Mouse (Mus musculus) left cerebral cortex, postnatal 36 days (tissue): ENCODE results near the gene Mrgprh. TPM values are rescaled to one million over a fixed set of nuclear protein-coding genes. Genes with fewer than 3 reads are reported as not detected.

ENCODE experiments used
- DNase-seq, 2 experiments: peaks; one replicate each; pipeline ENCODE4 v3.0.0; 2021 to 2022; ENCODE audit warnings: low spot score in 2 of 2, mixed read lengths in 1 of 2
- intact Hi-C: fragments of 180-260 bp; cut with DNase I; formaldehyde crosslinking; loops from one replicate; pipeline ENCODE4 v1.15.1; 2025
- total RNA-seq, 2 experiments: library from RNA; stranded (reverse); gene quantifications; 2 replicates each; pipeline ENCODE4 v1.2.3; 2021

The Mrgprh gene
- under 1 TPM in 1 of 2 experiments, not detected in 1; 0.37 TPM for total RNA-seq

DNA sequence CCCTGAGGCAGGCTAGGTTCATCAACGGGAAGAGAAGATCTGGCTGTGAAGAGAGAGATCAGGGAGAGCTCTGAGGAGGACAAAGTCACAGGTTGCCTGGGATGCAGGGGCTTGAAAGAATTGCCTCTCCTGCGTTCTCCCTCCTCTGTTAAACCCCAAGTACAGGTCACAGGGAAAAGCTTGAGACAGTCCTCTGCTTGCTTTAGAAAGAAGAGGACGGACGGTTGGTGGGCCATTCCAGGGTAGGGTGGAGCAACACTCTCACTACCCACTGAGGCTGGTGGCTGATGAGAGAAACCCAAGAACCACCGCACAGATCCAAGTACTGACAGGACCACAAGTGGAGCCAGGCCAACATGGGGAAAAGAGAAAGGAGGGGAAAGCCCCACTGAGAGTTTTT, at the start of gene Mrgprh:
Gene Mrgprh (plus strand): TSS at position 301 of the 400 bp plus-strand sequence.
- intact Hi-C loops, result no loop called here
- DNase-seq, result no peak

DNA sequence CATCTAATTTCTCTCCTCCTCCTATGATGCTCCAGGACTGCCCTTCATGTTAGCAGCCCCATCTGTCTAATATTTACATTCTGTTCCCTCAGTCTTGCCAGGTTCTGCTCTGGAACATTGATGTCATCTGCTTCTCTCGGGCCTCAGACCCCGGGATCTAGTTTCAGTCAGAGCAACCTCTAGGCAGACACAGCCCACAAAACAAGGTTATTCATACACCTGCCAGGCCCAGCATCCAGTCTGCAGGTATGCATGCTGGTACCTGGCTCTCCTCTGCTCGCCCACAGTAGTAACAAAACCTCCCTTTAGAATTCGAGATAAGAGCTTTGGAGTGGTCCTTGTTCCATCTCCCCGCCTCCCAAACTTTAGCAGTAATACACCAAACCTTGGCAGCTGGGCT, 45.5 kb upstream of the Mrgprh start:
- DNase-seq, result no peak
- intact Hi-C loops, result no loop called here

DNA sequence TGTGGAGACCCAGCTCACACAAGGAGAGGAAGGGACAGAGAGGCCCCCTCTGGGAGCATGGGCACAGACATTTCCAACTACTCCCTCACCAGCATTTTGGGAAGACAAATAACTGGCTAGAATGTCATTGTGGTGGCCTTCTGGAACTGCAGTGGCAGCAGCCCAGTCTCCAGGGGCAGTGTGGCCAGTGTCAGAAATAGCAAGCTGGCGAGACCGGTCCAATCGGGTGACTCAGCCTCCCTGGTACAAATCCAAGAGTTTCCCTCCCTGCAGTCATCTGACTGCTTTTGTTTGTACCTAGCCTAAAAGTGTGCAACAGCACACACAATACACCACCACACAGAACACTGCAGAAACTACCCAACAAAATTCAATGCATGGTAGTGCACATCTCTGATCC, 43.6 kb upstream of the Mrgprh start:
- intact Hi-C loops, result no loop called here
- DNase-seq, result no peak

DNA sequence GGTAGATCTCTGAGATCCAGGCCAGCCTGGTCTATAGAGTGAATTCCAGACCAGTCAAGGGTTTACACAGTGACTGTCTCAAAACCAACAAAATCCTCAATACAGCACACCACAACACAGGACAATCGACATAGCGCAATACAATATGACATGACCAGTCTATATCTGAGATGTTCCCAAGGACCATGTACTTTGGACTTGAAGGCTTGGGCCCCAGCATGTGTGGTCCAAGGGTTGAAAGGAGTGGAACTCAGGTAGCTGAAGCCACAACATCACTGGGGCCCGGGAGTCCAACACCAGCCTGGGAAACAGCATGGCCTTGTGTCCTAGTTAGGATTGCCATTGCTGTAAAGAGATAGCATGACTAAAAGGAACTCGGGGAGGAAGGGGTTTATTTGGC, 43.2 kb upstream of the Mrgprh start:
- intact Hi-C loops, result no loop called here
- DNase-seq, result no peak

DNA sequence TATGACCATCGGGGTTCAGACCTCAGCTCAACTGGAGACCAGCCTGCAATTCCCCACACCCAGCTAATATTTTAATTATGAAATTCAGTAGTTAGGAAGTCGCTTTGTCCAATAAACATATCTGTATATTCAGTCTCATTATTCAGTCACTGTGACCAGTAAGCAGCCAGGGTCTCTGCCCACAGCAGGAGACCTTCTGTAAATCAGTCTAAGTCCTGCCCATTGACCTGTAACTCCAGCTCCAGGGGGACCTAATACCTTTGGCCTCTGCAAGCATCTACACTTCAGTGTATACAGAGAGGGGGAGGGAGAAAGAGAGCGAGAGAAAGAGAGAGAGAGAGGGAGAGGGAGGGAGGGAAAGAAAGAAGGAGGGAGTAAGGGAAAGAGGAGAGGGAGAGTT, 41.5 kb upstream of the Mrgprh start:
- intact Hi-C loops, result no loop called here
- no peak for DNase-seq

DNA sequence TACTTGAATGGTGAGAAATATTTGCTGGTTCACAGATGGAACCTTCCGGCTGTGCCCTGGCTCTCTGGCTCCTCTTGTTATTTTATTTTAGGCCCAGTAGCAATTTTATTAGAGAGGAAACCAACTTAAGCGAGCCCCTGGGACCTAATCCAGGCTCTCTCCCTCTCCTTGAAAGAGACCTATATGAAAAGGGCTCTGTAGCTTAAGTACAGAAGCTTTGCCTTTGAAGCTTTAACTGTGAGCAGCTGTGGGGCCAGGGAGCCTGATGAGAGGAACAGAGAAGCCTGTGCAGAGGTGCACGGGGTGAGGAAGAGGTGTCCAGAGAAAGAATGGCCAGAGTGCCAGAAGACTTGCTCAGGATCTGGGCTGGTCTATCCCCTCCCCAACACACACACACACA, 41.0 kb upstream of the Mrgprh start:
- no peak for DNase-seq
- intact Hi-C loops, result no loop called here

DNA sequence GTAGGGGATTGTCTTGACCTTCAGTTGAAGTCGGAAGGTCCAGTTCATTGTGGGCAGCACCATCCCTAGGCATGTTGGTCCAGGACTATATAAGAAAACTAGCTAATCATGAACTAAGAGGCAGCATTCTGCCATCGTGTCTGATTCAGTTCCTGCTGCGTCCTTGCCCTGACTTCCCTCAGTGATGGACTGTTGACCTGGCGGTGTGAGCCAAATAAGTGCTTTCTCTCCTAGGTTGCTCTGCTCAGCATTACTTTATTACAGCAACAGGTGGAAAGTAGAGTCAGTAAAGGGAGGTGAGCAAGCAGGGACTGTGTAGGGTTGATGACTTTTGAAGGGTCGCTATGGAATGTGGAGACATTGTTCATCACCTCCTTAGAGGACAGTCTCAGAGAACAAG, 40.1 kb upstream of the Mrgprh start:
- intact Hi-C loops, result no loop called here
- no peak for DNase-seq

DNA sequence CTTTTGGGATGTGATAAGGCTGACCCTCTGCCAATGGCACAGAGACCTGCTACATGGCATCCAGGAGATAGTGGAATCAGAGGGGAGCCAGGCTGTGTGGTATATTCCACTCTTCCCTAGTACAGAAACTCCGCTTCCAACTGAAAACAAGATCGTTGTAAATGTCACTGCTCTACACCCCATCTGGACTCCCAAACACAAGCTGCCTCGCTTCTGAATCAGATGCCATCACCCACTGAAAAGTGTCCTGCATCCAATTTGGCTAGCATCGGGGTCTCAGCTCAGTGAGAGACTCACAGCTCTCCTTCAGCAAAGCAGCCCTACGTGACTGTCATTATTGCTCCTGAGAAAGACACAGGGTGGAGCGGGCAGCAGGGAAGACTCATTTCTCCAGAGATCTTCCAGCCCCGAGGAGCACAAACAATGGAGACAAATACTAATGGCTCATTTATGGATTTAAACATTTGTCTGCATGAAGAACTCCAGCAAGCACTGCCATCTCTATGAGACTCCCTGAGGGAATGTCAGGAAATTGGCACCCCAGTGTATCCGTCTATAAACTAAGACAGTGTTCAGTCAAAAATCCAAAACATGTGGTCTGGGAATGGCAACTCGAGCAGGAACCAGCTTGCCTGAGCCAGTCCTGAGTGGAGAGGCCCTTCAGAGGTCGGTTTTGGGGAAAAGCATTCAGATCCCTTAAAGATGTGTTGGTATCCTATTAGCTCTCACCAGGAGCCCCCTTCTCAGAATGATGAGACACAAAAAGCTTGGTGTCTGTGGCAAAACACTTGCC, 36.2 kb upstream of the Mrgprh start:
- DNase-seq, result peak; percentile 59 to 60
- intact Hi-C loops, result no loop called here

DNA sequence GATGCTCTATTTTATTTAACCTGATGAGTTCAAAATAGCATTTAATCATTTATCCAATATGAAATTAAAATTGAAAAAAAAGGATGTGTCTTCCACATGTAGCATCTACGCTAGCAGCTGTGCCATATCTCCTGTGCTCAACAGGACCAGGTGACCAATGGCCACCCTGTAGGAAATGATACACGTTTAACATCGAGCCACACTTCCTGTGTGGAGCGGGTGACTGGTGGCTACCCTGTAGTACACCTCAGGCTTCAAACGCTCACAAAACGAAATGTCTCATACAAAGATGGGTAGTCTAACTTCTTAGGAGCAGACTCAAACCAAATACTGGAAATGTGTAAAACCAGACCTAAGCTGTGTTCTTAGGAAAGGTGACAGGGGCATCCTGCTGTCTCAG, 32.0 kb upstream of the Mrgprh start:
- DNase-seq, result no peak
- intact Hi-C loops, result no loop called here

DNA sequence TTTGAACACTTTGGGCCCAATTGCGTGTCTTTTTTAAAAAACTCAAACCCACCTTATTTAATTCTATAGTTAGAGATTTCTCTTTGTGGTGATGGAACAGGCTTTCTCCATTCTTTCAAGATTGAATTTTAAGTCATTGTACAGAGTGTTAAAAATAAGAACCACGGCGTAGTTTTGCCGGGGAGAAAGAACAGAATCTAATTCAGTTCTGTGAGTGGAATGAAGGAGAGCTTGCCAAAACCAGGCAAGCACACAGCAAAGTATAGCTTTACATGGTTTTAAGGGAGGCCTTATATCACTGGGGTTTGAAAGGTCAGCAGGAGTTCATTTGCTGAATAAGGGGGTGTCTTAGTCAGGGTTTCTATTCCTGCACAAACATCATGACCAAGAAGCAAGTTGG, 31.3 kb upstream of the Mrgprh start:
- DNase-seq, result no peak
- intact Hi-C loops, result no loop called here

DNA sequence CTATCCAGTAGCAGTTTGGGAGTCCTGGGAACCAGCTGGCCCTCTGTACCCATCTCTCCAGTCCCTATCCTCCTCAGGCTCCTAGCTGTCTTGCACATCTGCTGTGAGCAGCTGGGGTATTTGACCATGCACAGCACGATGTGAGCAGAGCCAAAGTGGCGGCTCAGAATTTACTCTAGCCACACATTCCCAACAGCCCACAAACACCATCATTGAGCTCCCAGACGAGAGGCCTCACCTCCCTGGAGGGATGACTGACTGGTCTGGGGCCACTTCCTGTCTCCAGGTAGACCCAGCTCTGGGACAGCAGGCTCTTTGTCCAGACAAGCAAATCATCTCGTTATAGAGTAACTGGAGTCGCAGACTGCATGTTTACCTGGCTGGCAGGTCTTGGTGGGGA, 30.0 kb upstream of the Mrgprh start:
- DNase-seq, result no peak
- intact Hi-C loops, result no loop called here

DNA sequence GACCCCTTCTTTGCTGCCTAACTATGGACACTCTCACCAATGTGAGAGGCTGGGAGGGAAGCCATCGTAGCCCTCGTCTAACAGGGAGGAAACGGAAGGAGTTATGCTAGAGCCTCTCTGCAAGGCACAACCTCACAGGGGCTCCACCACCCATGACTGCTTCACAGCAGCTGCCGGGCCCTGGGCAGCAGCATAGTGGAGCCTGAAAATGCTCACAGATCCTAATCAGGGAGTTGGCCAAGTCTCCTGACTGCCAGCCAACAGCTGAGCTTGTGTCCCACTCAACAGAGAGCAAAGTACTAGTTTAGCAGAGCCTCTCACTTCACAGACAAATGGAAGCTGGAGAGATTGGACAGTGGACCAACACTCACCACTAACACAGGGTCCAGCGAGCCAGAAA, 29.4 kb upstream of the Mrgprh start:
- intact Hi-C loops, result no loop called here
- DNase-seq, result peak in 1 of 2 experiments; percentile 68

DNA sequence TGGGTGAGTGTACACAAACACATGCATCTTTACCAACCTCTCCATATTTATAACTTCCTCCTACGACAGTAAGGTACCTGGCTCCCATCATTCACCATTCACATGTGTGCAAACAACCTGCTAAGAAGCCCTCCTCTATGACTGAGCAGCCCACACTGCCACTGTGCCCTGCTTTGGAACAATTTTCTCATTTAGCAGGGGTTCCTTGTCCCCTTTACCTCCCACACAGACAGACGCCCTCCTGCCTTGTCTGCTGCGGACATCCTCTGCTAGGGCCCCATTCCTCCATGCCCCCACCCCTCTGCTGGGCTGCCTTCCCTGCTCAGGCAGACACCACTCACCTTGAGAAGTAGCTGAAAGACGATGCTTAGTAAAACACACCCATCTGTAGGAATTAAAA, 28.1 kb upstream of the Mrgprh start:
- intact Hi-C loops, result no loop called here
- DNase-seq, result no peak

DNA sequence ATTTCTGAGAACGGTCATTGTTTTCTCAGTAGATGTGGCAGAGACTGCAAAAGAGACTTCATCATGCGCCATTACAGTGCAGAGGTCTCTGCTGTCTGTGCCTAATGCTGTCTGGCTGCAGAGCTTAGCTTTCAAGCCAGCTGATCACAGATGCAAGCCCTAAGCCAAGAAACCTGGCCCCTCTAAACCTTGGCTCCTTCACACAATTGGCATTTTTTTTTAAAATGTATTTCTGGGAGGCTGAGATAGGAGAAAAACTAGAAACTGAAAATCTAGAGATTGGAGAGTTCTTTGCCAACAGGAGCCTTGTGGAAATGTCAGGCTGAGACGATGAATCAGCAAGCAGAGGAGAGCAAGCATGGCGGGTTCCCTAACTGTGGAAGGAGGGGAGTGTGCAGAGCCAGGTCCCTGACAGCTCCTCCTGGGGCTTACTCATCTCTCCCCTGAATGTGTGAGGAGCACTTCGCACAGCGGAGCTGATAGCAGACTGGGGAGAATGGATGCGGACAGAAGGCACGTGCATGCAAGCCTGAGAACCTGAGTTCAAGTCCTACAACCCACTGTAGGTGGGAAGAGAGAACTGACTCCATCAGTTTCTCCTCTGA, 26.0 kb upstream of the Mrgprh start:
- DNase-seq, result peak; percentile 54 to 55
- intact Hi-C loops, result no loop called here

DNA sequence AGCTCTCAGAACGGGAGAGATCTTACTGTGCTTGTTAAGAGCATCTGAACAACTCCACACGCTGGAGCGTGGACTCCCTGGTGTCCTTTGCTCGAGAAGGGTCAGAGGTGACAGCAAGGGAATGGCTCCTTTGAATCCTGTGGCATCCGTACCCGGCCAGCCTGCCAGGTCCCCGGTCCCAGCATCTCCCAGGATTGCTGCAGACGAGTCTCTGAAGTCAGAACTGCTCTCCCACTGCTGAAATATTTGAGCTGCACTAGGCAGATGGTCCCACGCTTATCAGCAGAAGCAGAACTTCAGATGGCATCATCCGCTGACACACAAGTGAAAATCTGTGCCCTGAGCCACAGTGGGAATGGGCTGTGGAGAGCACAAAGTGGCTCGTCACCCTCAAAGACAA, 24.1 kb upstream of the Mrgprh start:
- intact Hi-C loops, result no loop called here
- peak; percentile 46 to 62 for DNase-seq

DNA sequence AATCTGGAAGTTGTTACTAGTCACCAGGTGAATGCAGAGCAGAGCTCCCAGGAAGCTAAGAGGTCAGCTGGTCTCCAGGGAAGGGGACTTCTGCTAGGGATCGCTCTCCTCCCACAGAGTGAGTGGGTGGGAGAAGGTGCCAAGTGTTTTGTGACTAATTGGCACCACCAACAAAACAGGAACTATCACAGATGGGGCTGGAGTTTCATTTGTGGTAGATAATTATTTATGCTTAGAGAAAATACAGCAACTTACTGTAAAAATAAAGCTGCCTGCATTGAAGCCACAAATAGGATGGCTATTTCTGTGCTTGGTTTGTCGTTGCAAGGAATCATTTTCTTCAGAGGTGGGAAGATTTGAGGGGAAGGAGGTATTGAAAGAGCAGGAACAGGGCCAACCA, 22.0 kb upstream of the Mrgprh start:
- peak in 1 of 2 experiments; percentile 42 for DNase-seq
- intact Hi-C loops, result no loop called here

DNA sequence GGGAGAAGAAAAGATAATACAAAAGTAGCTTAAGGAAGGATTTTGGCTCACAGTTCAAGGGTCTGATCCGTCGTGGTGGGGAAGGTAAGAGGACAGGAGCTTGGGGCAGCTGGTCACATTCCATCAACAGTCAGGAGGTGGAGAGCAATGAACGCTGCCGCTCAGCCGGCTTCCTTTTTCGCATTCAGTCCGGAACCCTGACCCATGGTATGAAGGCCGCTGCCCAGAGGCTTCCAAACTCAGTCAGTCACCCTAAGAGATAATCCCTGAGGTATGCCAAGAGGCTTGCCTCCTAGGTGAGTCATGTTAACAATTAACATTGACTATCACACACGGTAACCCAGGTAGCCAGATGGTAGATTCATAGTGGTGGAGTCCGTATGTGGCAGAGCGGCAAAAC, 21.4 kb upstream of the Mrgprh start:
- no peak for DNase-seq
- intact Hi-C loops, result no loop called here

DNA sequence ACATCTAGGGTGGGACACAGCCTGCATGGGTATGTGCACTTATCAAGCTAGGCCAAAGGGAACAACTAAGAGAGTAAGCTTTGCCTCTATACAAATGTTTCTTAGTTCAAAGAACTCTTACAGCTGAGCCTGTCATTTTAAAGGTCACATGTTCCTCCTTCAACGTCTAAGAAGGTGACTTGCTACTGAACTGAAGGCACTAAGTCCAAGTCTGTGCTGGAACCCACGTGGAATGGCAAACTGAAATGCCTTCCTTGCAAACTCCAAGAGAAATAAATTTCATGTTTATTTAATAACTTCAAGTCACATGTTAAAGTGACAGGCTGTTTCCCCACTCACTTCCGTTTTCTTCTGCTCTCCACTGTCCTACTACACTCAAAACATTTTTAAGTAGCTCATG, 18.4 kb upstream of the Mrgprh start:
- intact Hi-C loops, result no loop called here
- DNase-seq, result no peak

DNA sequence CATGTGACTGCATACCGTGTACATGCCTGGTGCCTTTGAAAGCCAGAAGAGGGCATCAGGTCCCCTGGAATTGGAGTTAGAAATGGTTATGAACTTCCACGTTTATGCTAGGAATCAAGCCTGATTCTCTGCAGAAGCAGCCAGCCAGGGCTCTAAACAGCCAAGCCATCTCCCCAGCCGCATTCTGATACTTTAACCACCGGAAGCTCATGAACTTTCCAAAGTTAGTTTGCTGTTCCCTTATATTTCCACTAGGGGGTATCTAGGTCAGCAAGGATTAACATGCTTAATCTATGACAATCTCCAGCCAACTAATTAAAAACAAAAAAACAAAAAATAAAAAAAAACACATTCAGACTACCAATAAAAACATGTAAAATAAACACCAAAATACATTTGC, 17.8 kb upstream of the Mrgprh start:
- DNase-seq, result no peak
- intact Hi-C loops, result no loop called here

DNA sequence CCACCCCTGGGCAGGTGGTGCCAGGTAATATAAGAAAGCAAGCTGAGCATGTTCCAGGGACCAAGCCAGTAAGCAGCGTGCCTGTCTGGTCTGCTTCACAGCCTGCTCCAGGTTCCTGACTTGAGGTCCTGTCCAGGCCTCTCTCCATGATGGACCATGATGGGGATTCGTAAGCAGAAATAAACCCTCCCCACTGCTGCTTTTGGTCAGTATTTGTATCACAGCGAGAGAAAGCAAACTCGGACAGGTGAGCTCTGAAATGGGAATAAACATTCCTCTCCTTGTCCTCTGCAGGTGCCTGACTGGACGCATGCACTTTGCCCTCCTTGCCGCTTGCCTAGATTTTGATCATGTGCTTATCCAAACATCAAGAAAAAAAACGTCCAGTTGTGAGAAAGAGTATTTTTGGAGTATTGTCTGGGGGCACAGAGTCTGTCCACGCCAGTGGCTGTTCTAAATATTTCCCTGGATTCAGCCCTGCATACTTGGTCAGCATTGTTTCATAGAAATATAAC, 16.8 kb upstream of the Mrgprh start:
- no peak for DNase-seq
- intact Hi-C loops, result no loop called here

DNA sequence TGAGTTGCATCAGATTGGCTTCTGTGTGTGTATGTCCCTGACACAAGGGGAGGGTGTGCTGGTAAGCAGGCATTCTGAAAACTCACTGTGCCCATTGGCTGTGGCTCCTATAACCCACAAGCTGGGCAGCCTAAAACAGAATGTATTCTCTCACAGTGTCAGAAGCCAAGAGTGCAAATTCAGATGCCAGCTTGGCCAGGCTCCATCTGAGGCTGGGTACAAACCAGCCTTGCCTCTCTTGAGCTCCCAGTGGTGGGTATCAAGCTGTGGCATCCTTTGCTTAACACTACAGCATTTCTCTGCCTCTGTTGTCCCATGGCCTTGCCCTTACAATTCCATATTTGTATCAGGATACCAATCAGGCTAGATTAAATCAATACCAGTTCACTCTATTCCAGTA, 11.7 kb upstream of the Mrgprh start:
- DNase-seq, result no peak
- intact Hi-C loops, result no loop called here
